Mouse (Mus musculus) right cerebral cortex, postnatal 36 days (tissue): ENCODE measurements around the gene Srsf1.

ENCODE experiments used
- DNase-seq, 2 experiments: peaks; one replicate each; pipeline ENCODE4 v3.0.0; 2022; ENCODE audit warnings: low spot score in 2 of 2, mixed read lengths in 1 of 2

The Srsf1 gene

DNA sequence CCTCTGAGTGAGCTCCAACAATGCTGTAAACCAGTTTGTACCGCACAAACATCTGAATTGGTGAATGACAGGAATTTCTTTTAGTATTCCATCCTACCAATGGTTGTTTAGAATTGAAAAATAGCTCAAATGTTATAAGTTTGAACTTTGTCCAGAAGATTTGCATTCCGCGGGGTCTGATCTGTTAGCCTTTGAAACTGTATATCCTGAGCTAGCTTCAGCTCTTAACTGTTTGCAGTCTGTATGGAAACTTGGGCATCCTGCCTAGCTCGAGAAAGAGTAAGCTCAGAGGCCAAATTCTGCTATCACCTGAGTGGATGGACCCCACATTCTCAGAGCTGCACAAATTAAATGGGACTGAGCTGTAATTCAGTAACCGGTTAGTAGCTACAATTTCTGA is 23.9 kb downstream of the Srsf1 start:
- no peak for DNase-seq

DNA sequence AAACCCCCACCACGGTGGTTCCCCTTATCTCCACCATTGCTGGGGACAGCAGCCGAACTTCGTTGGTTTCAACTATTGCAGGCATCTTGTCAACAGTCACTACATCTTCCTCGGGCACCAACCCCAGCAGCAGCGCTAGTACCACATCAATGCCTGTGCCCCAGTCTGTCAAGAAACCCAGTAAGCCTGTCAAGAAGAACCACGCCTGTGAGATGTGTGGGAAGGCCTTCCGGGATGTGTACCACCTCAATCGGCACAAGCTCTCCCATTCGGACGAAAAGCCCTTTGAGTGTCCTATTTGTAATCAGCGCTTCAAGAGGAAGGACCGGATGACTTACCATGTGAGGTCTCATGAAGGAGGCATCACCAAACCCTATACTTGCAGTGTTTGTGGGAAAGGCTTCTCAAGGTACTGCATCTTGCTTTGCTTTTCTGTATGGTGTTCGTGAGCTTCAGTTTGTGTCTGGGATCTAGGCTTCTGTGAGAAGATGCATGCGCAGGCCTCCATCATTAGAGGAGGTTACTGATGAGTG is 26.2 kb downstream of the Srsf1 start:
- no peak for DNase-seq

DNA sequence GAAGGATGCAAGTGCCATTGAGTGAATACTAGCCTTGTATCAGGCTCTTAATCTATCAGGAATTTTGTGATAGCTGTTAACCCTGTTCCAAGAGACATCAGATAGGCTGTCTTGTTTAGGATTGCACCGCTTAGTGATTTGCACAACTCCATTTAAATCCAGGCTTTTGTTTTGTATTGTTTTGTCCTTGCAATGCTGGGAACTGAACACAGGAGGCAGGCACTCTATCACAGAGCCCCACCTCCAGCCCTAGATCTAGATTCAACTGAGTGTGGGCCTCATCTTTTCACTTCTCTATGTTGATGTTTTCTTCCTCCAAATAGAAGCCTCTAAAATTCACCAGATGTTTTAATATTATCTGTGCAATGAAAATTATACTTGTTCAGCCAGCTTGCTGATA is 28.5 kb downstream of the Srsf1 start:
- no peak for DNase-seq

DNA sequence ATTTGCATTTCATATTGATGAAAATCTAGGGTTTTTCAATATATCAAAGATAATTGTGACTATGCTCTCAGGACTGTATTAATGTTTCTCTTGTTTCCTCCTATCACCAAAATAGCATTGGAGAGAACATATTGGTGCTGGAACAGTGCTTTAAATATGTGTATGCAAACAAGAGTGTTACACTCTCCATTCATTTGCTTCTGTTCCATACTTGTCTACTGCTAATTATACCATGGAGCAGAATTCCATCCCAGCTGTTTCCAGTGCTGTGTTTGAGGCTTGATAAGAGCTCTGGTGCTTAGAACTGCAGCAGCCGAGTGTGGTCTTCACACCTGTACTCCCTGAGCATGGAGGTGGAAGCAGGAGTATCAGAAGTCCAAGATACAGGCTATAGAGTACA is 29.2 kb downstream of the Srsf1 start:
- DNase-seq = no peak

GRCm38 (mm10) chr11:88083699-88084098 is 36.5 kb downstream of the Srsf1 start:
- no peak for DNase-seq

DNA sequence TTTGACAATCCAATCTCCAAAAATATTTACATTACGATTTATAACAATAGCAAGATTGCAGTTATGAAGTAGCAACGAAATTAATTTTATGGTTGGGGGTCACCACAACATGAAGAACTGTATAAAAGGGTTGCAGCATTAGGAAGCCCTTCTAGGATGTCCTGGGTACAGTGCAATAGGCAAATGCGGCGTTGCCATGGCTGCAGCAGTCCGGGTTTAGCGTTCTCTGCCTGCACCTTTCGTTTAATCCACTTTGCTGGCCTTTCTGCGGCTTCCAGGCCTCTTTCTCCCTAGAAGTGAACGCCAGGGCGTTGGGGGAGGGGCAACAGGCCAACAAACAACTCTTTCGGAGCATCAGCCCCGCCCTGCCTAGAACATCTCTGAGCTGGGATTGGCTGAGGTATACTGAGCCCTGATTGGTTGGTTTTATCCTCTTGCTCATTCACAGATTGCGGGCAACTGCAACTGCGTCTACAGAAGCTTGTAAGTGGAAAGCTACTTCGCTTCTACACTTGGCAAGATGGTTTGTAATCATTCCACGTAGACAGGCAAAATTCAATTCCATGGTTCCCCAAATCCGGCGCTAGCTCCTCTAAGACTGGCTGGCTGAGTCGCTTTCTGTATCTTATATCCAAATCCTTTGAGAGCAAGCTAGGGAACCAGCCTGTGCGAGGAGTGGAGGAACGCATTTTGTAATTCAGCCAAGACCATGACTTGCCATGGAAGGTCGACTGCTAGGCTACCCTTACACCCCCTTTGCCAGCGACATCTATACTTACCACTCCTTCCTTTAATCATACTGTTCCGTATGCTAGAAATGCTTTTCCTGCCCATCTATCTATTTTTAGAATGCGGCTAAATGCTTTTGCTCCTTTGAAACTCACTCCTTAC is 39.8 kb downstream of the Srsf1 start:
- peak; percentile 85 to 89 for DNase-seq

GRCm38 (mm10) chr11:88089150-88089549 is 42.0 kb downstream of the Srsf1 start:
- DNase-seq = no peak

- DNase-seq = no peak
These were observed 43.1 kb downstream of the Srsf1 start for GRCm38 (mm10) chr11:88090293-88090692.

GRCm38 (mm10) chr11:88091949-88092348 is 44.8 kb downstream of the Srsf1 start:
- no peak for DNase-seq

- DNase-seq = no peak
These were observed 50.0 kb downstream of the Srsf1 start for GRCm38 (mm10) chr11:88097173-88097572.

DNA sequence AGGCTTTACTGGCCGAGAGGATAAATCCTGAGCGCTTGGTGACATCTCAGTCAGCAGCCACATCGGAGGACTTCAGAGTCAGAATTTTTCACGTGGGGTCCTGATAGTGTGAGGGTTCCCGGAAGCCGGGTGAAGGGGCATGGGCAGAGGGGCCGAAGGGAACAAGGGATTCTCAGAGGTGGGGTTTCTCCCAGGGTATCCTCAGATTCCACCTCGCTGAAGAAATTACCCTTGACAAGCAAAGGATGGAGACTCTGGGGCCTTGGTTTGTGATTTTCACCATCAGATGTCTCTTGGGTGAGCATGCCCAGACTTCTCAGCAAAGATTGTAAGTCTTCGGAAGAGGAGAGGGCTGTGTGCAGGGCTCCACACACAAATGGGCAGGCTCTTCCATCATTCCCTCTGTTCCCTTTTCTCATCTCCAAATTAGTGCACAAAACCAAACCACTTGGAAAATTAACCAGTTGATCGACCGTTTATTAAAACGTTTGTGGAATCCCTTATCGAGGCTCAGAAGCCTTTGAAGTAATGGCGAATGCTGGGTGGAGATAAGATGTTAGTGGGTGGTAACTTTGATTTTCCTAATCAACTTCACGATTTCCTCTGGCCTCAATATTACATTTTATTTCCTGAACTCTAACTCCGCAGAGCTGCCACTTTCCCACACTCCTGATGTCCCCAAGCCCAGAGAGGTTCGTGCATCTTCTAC is 51.0 kb downstream of the Srsf1 start, which contains the start of gene Cuedc1:
Gene Cuedc1, plus strand, starts transcription at position 38 of the 709 bp plus-strand sequence.
- no peak for DNase-seq

DNA sequence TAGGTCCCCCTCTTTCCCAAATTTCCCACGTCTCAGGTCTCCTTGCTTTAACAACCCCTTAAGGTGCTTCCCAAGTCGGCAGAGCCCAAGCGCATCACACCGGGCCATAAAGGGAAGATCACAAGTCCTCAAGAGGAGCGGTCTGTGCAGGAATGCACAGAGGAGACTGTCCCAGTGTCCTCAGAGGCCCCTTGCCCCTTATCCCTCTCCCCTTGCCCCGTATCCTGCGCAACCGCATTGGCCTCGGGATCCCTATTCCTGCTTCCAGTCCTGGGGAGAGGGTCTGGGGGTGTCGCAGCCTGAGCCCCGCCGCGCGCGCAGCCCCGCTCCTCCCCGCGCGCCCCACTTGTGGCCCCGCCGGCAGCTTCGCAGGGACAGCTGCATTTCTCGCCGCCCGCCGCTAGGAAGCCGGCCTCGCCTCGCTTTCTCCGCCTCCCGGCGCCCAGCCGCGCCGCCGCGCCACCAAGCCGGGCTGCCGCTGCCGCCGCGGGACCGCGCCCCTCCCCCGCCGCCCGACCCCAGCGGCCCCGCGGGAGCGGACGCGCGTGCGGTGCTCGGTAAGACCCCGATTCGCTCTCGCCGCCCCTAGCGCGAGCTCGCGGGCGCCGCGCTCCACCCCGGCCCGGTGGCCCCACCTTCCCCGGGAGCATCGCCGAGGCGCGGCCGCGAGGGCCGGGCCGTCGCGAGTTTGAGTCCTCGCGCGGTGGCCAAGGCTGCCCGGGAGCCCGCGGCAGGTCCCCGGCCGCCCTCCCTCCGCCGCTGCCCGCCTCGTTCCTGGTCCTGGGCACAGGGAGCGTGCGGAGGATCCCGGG is 51.8 kb downstream of the Srsf1 start:
- peak; percentile 37 to 50 for DNase-seq

GRCm38 (mm10) chr11:88099599-88100023 is 52.4 kb downstream of the Srsf1 start:
- DNase-seq = peak; percentile 8 to 17

DNA sequence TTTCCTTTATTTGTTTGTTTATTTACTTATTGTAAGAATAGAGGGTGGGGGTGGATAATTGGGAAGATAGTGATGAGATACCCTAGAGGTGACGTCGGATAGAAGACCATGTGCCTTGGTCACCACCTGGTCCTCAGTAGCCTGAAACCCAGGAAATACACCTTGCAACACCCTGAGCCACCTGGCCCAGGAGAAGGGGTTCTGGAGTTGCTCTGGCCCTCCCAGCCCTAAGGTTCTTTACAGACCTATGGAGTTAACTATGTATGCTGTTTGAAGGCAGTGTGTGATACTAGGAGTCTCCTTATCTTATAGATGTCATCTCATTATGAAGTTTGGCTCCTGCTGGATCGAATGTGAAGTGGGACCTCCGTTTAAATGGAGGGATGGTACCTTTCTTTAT is 53.0 kb downstream of the Srsf1 start:
- DNase-seq = no peak
